Mouse (Mus musculus) monocyte, adult 59 days (primary cell): ENCODE measurements around the gene Hspa14. TPM values are rescaled to one million over a fixed set of nuclear protein-coding genes. Genes with fewer than 3 reads are reported as not detected.

Experiments
- total RNA-seq, 2 experiments: library from RNA; stranded (reverse); gene quantifications; one replicate each; pipeline ENCODE4 v1.2.4; 2023

Gene Hspa14
- 10 to 100 TPM; 52.7 to 58.1 TPM for total RNA-seq

GRCm38 (mm10) chr2:3512552-3513454, at the start of gene Hspa14, which contains the start of the genes Gm45902 and Cdnf:
Hspa14 (minus strand) TSS chr2:3512814.
Gm45902 (minus strand) TSS chr2:3512790.
Cdnf (plus strand) TSS chr2:3513030.

GRCm38 (mm10) chr2:3474861-3475283, 37.7 kb downstream of the Hspa14 start, which contains the start of gene Suv39h2:
Suv39h2 (minus strand) TSS chr2:3475031.

Other genes starting within 250 kb of the Hspa14 start
- gene Nmt2, start 228.6 kb downstream of the Hspa14 start, total RNA-seq = 10 to 100 TPM; 13.8 to 15.4 TPM
- gene Rpp38, start 180.2 kb downstream of the Hspa14 start, total RNA-seq = 1 to 10 TPM; 1.9 to 2.9 TPM
- gene Acbd7, start 176.6 kb downstream of the Hspa14 start, total RNA-seq = not detected
- gene Olah, start 115.6 kb downstream of the Hspa14 start, total RNA-seq = not detected
- gene Meig1, start 90.2 kb downstream of the Hspa14 start, total RNA-seq = 1 to 10 TPM; 1.0 to 2.3 TPM
- gene Dclre1c, start 88.7 kb downstream of the Hspa14 start, total RNA-seq = 10 to 100 TPM; 75.0 to 86.9 TPM
- under 1 TPM; 0.31 to 0.43 TPM for gene Suv39h2, start 37.8 kb downstream of the Hspa14 start, total RNA-seq
- gene Gm45902, start within 50 bp of the Hspa14 start, total RNA-seq = 1 to 10 TPM; 7.7 to 8.4 TPM
- under 1 TPM; 0.26 to 0.27 TPM for gene Cdnf, start 216 bp upstream of the Hspa14 start, total RNA-seq
- 100 to 1,000 TPM; 236 to 241 TPM for gene Fam107b, start 57.7 kb upstream of the Hspa14 start, total RNA-seq